Mouse (Mus musculus) intestine, embryonic 16.5 days (tissue): Measurements from ENCODE around the gene Amz2. TPM values are rescaled to one million over a fixed set of nuclear protein-coding genes. Genes with fewer than 3 reads are reported as not detected.

ENCODE experiments used
- ATAC-seq: fragments of 200-750 bp; cut with Nextera tagmentation; 2 replicates; pipeline ENCODE4 v1.8.0; 2017; ENCODE audit warnings: moderate TSS enrichment, moderate library complexity
- H3K27ac ChIP-seq: fragments of 300-500 bp; sonication (generic); 2 replicates; pipeline ENCODE4 v1.5.1; 2014; ENCODE audit warnings: mild to moderate bottlenecking, low read length
- H3K27me3 ChIP-seq: fragments of 300-500 bp; sonication (generic); replicated peaks from 2 replicates; pipeline ENCODE4 v1.6.1; 2014; ENCODE audit warnings: low read length, control low read depth, mixed read lengths; ENCODE audit not compliant: control insufficient read depth, insufficient read depth
- H3K36me3 ChIP-seq: fragments of 300-500 bp; sonication (generic); 2 replicates; pipeline ENCODE4 v1.6.1; 2014; ENCODE audit warnings: low read length, control low read depth; ENCODE audit not compliant: control insufficient read depth, insufficient read depth
- H3K4me1 ChIP-seq: fragments of 300-500 bp; sonication (generic); 2 replicates; pipeline ENCODE4 v1.6.1; 2014; ENCODE audit warnings: low read length, control low read depth, mixed read lengths; ENCODE audit not compliant: control insufficient read depth, insufficient read depth
- H3K4me2 ChIP-seq: fragments of 300-500 bp; sonication (generic); 2 replicates; pipeline ENCODE4 v1.6.1; 2014; ENCODE audit warnings: low read depth, low read length, control low read depth
- H3K4me3 ChIP-seq: fragments of 300-500 bp; sonication (generic); 2 replicates; pipeline ENCODE4 v1.5.1; 2014; ENCODE audit warnings: mild to moderate bottlenecking, low read length
- H3K9ac ChIP-seq: fragments of 300-500 bp; sonication (generic); 2 replicates; pipeline ENCODE4 v1.6.1; 2014; ENCODE audit warnings: low read depth, low read length
- H3K9me3 ChIP-seq: fragments of 300-500 bp; sonication (generic); 2 replicates; pipeline ENCODE4 v1.6.1; 2016; ENCODE audit warnings: low read length, control low read depth; ENCODE audit not compliant: control insufficient read depth
- WGBS: fragments of 180-500 bp; shearing (Covaris S2); extraction: QIAGEN DNeasy Blood & Tissue Kit; methylation state at CpG from one replicate; pipeline ENCODE4 v1.1.7; 2014; 5-methylcytosine and 5-hydroxymethylcytosine counted together
- polyA plus RNA-seq: library from polyadenylated mRNA; unstranded; fragments of >200 nt; fragmentation: Nextera tagmentation; extraction: Ambion mirVana; gene quantifications from 2 replicates; pipeline ENCODE4 v1.2.1, GENCODE M21; 2015

The Amz2 gene
- polyA plus RNA-seq, 1 experiment from 2014 or later, result 39.1 TPM

DNA sequence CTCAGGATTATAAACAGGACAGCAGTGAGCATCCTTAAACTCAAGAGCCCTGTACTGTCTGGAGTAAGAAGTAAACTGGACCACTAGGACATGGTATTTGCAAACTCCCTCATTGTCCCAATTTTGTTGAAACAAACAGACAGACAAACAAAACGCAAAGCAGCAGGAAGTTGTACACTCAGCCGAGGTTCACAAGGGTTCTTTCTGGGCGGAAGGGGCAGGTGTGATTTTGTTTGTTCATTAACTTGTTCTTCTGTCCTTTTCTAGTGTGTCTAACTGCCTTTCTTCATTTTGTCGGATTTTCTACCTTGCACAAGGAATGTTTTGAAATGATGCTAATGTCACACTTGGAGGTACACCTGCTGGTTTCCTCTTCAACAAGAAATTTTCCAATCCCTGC is 6.3 kb upstream of the Amz2 start:
- ATAC-seq, result no peak
- 52% methylated on average over 4 of the region's 4 CpGs for WGBS
- no peak overlapping the region for H3K4me3 ChIP-seq
- H3K27ac ChIP-seq, result no peak overlapping the region
- H3K9ac ChIP-seq, result no peak overlapping the region
- H3K36me3 ChIP-seq, result no peaks in the 10 kb centered on the region
- H3K27me3 ChIP-seq, result no peaks in the 10 kb centered on the region
- H3K4me1 ChIP-seq, result no peaks in the 10 kb centered on the region
- no peaks in the 10 kb centered on the region for H3K9me3 ChIP-seq
- no peak overlapping the region for H3K4me2 ChIP-seq

DNA sequence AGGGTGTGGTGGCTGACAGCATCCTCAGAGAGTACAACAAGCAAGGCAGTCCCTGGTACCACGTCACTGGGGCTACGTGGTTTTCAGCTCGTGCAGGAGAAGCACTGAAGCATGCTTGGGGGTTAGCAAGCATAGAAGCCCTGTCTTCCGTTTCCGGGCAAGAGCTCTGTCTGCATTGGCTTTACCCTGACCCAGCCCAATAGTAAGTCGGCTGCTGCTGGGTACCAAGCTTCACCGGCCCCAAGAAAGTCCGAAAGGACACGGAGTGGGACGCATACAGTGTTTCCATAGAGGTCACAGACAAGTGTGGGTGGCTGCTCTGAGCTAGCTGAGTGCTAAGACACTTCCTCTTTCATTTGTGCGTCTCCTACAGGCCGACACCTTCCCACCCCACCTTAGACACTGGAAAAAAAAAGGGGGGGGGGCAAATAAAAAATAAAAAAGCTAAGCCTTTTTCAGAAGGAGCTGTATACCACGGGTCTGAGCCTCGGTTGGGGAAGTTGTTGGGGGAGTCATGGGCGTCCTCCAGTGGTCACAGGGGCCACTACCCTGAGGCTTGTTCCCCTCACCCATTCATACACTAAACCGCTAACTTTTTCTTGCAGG is 5.7 kb upstream of the Amz2 start:
- no peaks in the 10 kb centered on the region for H3K4me1 ChIP-seq
- 54% methylated on average over 16 of the region's 16 CpGs for WGBS
- no peak overlapping the region for H3K27ac ChIP-seq
- no peaks in the 10 kb centered on the region for H3K27me3 ChIP-seq
- no peaks in the 10 kb centered on the region for H3K36me3 ChIP-seq
- no peak overlapping the region for H3K9ac ChIP-seq
- H3K4me3 ChIP-seq, result no peak overlapping the region
- no peaks in the 10 kb centered on the region for H3K9me3 ChIP-seq
- no peak; the same call in 1 of the 2 replicates for ATAC-seq
- no peak overlapping the region for H3K4me2 ChIP-seq

DNA sequence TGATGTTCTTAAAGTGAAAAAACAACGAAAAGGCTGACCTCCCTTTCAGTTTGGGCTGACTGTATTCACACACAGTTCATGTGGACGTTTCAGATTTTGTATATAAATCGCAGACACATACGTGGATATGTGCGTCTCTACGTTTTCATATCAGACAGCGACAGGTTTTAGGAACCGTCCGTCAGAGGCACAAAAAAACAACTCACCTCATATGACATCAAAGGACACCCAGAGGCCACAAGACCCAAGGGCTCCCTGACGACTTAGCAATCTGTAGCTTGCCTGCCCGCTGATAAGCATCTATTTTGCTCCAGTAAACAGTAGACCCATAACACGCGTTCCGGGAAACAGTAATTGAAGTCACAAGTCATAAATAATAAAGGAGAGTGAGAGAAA is 5.2 kb upstream of the Amz2 start:
- no peak overlapping the region for H3K4me2 ChIP-seq
- no peak for ATAC-seq
- 79% methylated on average over 14 of the region's 14 CpGs for WGBS
- no peak overlapping the region for H3K4me3 ChIP-seq
- H3K9me3 ChIP-seq, result no peaks in the 10 kb centered on the region
- H3K4me1 ChIP-seq, result no peaks in the 10 kb centered on the region
- no peak overlapping the region for H3K9ac ChIP-seq
- no peak overlapping the region for H3K27ac ChIP-seq
- H3K27me3 ChIP-seq, result no peaks in the 10 kb centered on the region
- no peaks in the 10 kb centered on the region for H3K36me3 ChIP-seq

DNA sequence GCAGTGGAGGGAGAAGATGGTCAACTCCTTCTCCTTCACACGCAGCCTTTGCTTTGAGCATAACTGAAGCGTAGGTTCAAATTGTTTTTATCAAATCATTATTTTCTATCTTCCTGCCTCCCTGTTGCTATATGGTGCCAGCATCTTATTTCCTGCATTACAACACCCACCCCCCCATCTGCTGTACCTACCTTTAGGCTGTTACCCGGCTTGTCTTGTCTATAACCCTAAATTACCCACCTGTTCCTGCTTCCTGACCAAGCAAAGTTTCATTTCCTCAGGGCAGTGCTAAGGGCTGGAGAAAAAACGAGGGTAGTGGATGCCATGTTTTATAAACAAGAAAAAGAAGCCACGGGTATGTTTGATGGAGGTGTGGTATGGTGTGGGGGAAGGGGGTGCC is 4.5 kb upstream of the Amz2 start:
- H3K4me2 ChIP-seq, result no peak overlapping the region
- WGBS, result 73% methylated on average over 5 of the region's 5 CpGs
- ATAC-seq, result no peak

DNA sequence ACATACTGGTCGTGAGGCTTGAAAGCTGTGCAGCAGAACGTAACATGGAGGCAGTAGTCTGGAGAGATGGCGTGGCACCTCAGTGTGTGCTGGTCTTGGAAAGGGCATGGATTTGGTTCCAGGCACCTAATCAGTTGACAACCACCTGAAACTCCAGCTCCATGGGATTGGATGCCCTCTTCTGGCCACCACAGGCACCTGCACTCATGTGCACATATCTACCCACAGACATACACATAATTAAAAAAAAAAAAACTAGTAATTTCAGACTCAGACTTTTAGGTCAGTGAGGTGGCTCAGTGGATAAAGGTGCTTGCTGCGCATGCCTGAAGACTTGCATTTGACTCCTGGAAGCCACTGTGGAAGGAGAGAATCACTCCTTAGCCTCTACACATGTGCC is 3.5 kb upstream of the Amz2 start:
- H3K4me3 ChIP-seq, result no peak overlapping the region
- no peaks in the 10 kb centered on the region for H3K9me3 ChIP-seq
- no peak for ATAC-seq
- H3K27me3 ChIP-seq, result no peaks in the 10 kb centered on the region
- H3K4me1 ChIP-seq, result 0 out of 2 replicates have a peak, but pooled peaks cover 4% of the 10 kb centered on the region
- H3K36me3 ChIP-seq, result no peaks in the 10 kb centered on the region
- no peak overlapping the region for H3K9ac ChIP-seq
- H3K27ac ChIP-seq, result no peak overlapping the region
- H3K4me2 ChIP-seq, result no peak overlapping the region
- 99% methylated on average over 4 of the region's 4 CpGs for WGBS

More for the DNA sequence above, 4.5 kb upstream of the Amz2 start:
- H3K4me3 ChIP-seq, result no peak overlapping the region
- no peaks in the 10 kb centered on the region for H3K36me3 ChIP-seq
- H3K4me1 ChIP-seq, result no peaks in the 10 kb centered on the region
- H3K9me3 ChIP-seq, result no peaks in the 10 kb centered on the region
- no peaks in the 10 kb centered on the region for H3K27me3 ChIP-seq
- H3K9ac ChIP-seq, result no peak overlapping the region
- no peak overlapping the region for H3K27ac ChIP-seq

DNA sequence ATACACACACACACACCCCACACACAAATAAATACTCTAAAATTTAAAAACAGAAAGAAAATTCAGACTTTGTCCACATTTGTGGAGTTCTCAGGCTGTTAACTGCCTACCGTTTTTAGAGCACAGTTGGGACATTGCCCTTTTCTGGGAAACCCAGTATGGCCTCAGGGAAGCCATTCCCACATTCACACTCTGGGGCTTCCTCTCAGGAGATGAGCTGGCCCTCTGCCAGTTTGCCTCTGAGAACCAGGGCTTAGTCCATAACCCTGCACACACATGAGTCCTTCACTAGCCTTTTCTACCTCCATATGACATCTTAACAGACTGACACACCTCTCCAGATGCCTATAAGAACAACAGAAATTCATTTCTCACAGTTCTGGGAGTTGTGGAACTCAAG is 2.5 kb upstream of the Amz2 start:
- WGBS, result 77% methylated on average over 1 of the region's 1 CpGs
- H3K4me2 ChIP-seq, result no peak overlapping the region
- 0 out of 2 replicates have a peak, but pooled peaks cover 4% of the 10 kb centered on the region for H3K4me1 ChIP-seq
- ATAC-seq, result no peak
- H3K36me3 ChIP-seq, result no peaks in the 10 kb centered on the region
- H3K27ac ChIP-seq, result no peak overlapping the region
- H3K27me3 ChIP-seq, result no peaks in the 10 kb centered on the region
- H3K9me3 ChIP-seq, result no peaks in the 10 kb centered on the region
- H3K4me3 ChIP-seq, result no peak overlapping the region
- H3K9ac ChIP-seq, result no peak overlapping the region

DNA sequence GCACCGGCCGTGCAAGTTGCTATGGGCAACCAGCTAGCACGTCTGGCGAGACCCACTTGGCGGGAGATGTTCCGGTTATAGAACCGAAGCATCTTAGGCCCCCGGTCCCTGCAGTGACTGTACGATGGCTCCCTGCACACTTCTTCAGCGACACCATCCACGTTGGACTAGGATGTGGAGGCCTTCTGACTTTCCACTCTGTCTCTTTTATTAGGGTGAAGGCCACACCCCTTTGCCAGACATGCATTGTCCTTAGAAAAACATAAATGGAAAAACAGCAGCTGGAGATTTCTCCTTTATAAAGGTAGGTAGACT is 483 bp downstream of the Amz2 start:
- Histone ChIP-seq H3K36me3 (peaks cover 4% of the 10 kb centered on the region), H3K27me3 (no peaks in the 10 kb centered on the region), H3K4me1 (0 out of 2 replicates have a peak, but pooled peaks cover 4% of the 10 kb centered on the region), H3K27ac (peak overlapping the region; percentile 72), H3K9me3 (no peaks in the 10 kb centered on the region), H3K4me3 (peak overlapping the region; percentile 62), H3K4me2 (peak overlapping the region; percentile 75), H3K9ac (peak overlapping the region; percentile 67)
- 0% methylated on average over 11 of the region's 11 CpGs for WGBS
- no peak for ATAC-seq

DNA sequence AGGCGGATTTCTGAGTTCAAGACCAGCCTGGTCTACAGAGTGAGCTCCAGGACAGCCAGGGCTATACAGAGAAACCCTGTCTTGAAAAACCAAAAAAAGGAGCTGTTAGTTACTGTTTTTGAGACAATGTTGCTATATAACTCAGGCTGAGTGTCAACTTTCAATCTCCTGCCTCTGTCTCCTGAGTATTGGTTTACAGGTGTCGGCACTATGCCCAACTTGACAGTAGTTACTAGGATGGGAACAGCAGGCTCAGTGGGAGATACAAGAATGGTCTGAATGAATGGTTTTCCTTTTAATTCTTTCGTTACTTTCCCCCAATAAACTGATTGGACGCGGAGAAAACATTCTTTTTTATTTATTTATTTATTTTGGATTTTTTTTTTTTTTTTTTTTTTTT is 1.6 kb downstream of the Amz2 start:
- no peak overlapping the region for H3K9ac ChIP-seq
- no peak overlapping the region for H3K4me2 ChIP-seq
- H3K27me3 ChIP-seq, result no peaks in the 10 kb centered on the region
- H3K36me3 ChIP-seq, result peaks cover 4% of the 10 kb centered on the region
- no peak for ATAC-seq
- WGBS, result 97% methylated on average over 5 of the region's 5 CpGs
- 0 out of 2 replicates have a peak, but pooled peaks cover 4% of the 10 kb centered on the region for H3K4me1 ChIP-seq
- H3K4me3 ChIP-seq, result no peak overlapping the region
- H3K27ac ChIP-seq, result no peak overlapping the region
- no peaks in the 10 kb centered on the region for H3K9me3 ChIP-seq

DNA sequence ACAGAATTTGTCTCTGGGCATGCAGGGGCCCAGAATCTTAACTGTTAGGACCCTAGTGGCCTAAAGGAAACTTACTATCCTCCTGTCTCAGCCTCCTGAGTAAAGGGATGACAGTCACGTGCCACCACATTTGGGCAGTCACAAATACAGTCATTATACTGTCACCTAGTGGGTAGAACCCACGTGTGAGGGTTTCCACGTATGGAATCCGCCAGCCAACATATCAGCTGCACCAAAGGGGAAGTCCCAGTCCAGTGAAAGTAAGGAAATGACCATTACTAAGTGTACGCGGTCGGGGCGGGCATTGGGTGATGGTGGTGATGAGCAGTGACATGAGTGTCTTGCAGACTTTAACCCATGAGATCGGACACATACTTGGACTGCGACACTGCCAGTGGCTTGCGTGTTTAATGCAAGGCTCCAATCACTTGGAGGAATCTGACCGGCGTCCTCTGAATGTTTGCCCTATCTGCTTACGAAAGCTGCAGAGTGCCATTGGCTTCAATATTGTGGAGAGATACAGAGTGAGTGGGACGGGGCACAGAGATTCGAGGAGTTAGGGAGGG is 8.6 kb downstream of the Amz2 start:
- Histone ChIP-seq H3K4me3 (no peak overlapping the region), H3K27ac (no peak overlapping the region), H3K36me3 (peaks cover 18% of the 10 kb centered on the region), H3K4me2 (no peak overlapping the region), H3K9ac (no peak overlapping the region), H3K4me1 (peaks cover under 1% of the 10 kb centered on the region; the same call in 1 of the 2 replicates), H3K27me3 (no peaks in the 10 kb centered on the region), H3K9me3 (no peaks in the 10 kb centered on the region)
- 90% methylated on average over 16 of the region's 16 CpGs for WGBS
- ATAC-seq, result no peak

DNA sequence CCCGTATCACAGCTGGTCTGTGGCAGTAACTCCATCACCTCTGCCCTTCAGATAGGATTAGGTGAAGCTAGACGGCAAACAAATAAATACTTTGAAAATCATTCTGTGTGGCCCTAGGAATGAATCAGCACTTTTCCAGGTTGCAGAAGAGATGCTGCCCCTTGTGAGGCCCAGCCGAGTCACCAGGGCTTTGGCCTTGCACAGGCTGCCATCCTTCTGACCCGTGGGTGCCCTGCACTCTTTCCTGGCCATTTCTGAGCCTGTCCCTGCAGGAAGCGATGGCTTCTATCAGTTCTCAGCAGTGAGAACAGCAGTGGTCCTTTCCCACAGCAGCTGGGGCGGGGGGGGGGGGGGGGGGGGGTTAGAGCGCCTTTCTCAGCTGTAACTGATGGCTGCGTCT is 11.1 kb downstream of the Amz2 start:
- H3K36me3 ChIP-seq, result peaks cover 14% of the 10 kb centered on the region
- H3K4me3 ChIP-seq, result no peak overlapping the region
- H3K4me2 ChIP-seq, result no peak overlapping the region
- H3K27ac ChIP-seq, result no peak overlapping the region
- no peak overlapping the region for H3K9ac ChIP-seq
- WGBS, result 70% methylated on average over 8 of the region's 8 CpGs
- H3K27me3 ChIP-seq, result no peaks in the 10 kb centered on the region
- ATAC-seq, result no peak
- peaks cover 4% of the 10 kb centered on the region for H3K4me1 ChIP-seq
- H3K9me3 ChIP-seq, result no peaks in the 10 kb centered on the region
